Mouse (Mus musculus) forebrain, embryonic 12.5 days (tissue): ENCODE data around the gene Fryl. TPM values are rescaled to one million over a fixed set of nuclear protein-coding genes. Genes with fewer than 3 reads are reported as not detected.

ENCODE experiments used
- ATAC-seq: fragments of 200-750 bp; cut with Nextera tagmentation; 2 replicates; pipeline ENCODE4 v1.8.0; 2017; ENCODE audit warnings: moderate TSS enrichment; ENCODE audit not compliant: low FRiP score
- H3K27ac ChIP-seq: fragments of 300-500 bp; sonication (generic); 2 replicates; pipeline ENCODE4 v1.5.1; 2016; ENCODE audit warnings: mild to moderate bottlenecking
- H3K27me3 ChIP-seq: fragments of 300-500 bp; sonication (generic); 2 replicates; pipeline ENCODE4 v1.6.1; 2016; ENCODE audit warnings: mild to moderate bottlenecking
- H3K36me3 ChIP-seq: fragments of 300-500 bp; sonication (generic); replicated peaks from 2 replicates; pipeline ENCODE4 v1.6.1; 2016; ENCODE audit warnings: mild to moderate bottlenecking
- H3K4me1 ChIP-seq: fragments of 300-500 bp; sonication (generic); 2 replicates; pipeline ENCODE4 v1.6.1; 2016
- H3K4me2 ChIP-seq: fragments of 300-500 bp; sonication (generic); 2 replicates; pipeline ENCODE4 v1.6.1; 2016; ENCODE audit warnings: mild to moderate bottlenecking, moderate library complexity
- H3K4me3 ChIP-seq: fragments of 300-500 bp; sonication (generic); replicated peaks from 2 replicates; pipeline ENCODE4 v1.5.1; 2016; ENCODE audit warnings: mild to moderate bottlenecking
- H3K9ac ChIP-seq: fragments of 300-500 bp; sonication (generic); 2 replicates; pipeline ENCODE4 v1.6.1; 2016; ENCODE audit warnings: mild to moderate bottlenecking
- H3K9me3 ChIP-seq: fragments of 300-500 bp; sonication (generic); 2 replicates; pipeline ENCODE4 v1.6.1; 2016
- WGBS: fragments of 180-500 bp; shearing (Covaris S2); methylation state at CpG from one replicate; pipeline ENCODE4 v1.1.7; 2016; 5-methylcytosine and 5-hydroxymethylcytosine counted together
- polyA plus RNA-seq: library from polyadenylated mRNA; unstranded; fragments of >200 nt; fragmentation: Nextera tagmentation; extraction: Ambion mirVana; gene quantifications from 2 replicates; pipeline ENCODE4 v1.2.1, GENCODE M21; 2016

Gene Fryl
- polyA plus RNA-seq, 1 experiment from 2014 or later: 53.4 TPM

DNA sequence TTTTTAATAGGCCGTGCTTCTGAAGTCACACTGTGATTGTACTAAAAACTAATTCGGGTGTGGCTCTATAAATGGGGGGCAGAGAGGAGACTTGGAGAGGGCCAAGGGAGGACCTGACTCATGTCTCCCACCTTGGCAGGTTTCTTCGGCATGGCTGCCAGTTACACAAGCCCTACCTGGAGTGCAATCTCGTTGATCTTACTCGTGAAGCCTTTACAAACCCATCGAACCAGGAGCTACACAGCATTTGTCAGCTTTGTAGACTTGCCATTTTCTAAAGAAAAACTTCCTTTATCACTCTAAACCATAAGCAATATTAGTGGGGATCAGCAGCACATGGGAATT, 45.5 kb downstream of the Fryl start:
- ATAC-seq: no peak
- Histone ChIP-seq H3K9ac (no peak overlapping the region), H3K4me2 (no peak overlapping the region), H3K9me3 (no peaks in the 10 kb centered on the region), H3K4me3 (no peak overlapping the region), H3K27ac (no peak overlapping the region), H3K36me3 (peaks cover 10% of the 10 kb centered on the region), H3K4me1 (peaks cover 16% of the 10 kb centered on the region), H3K27me3 (no peaks in the 10 kb centered on the region)
- WGBS: 88% methylated on average over 6 of the region's 6 CpGs

DNA sequence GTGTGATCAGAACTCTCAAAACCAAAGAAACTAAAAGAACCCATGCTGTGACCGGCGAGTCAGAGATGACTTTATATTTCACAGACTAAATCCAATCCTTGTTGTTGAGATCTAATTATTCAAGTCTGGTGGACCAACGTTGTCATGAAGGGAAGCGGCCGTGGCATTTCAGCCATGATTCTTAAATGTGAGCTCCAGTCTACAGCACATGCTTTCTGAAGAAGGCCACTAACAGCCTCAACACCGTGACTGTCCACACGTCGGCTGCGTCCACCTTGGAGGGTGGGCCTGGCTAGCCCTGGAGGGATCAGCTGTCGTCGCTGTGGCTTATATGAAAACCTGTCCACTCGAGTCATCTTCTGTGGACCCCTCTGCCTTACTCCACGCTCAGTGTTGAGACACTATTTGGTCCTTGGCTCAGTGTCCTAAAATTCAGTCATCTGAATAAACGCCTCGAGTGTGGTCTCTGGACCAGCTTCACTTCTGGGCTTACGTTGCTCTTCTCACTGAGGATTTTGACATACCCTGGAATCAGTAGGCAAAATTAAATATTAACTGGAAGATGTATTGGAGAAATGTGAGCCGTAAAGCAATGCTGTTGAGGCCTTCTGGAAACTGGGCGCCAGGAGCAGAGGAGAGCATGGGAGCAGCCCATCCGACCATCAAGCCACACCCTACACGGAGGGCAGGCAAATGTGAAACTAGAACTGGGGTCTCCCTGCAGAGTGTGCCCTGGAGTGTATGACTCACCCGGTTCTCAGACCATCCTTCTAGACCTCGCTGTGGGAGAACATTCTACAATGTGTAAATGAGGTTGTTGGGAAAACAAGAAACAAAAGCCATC, 46.1 kb downstream of the Fryl start:
- Histone ChIP-seq H3K4me2 (no peak overlapping the region), H3K27ac (peak overlapping the region; percentile 48; the same call in 1 of the 2 replicates), H3K27me3 (no peaks in the 10 kb centered on the region), H3K36me3 (peaks cover 10% of the 10 kb centered on the region), H3K9me3 (no peaks in the 10 kb centered on the region), H3K4me1 (peaks cover 16% of the 10 kb centered on the region), H3K4me3 (no peak overlapping the region), H3K9ac (no peak overlapping the region)
- WGBS: 86% methylated on average over 22 of the region's 22 CpGs
- peak; percentile 15; the same call in 1 of the 2 replicates for ATAC-seq

DNA sequence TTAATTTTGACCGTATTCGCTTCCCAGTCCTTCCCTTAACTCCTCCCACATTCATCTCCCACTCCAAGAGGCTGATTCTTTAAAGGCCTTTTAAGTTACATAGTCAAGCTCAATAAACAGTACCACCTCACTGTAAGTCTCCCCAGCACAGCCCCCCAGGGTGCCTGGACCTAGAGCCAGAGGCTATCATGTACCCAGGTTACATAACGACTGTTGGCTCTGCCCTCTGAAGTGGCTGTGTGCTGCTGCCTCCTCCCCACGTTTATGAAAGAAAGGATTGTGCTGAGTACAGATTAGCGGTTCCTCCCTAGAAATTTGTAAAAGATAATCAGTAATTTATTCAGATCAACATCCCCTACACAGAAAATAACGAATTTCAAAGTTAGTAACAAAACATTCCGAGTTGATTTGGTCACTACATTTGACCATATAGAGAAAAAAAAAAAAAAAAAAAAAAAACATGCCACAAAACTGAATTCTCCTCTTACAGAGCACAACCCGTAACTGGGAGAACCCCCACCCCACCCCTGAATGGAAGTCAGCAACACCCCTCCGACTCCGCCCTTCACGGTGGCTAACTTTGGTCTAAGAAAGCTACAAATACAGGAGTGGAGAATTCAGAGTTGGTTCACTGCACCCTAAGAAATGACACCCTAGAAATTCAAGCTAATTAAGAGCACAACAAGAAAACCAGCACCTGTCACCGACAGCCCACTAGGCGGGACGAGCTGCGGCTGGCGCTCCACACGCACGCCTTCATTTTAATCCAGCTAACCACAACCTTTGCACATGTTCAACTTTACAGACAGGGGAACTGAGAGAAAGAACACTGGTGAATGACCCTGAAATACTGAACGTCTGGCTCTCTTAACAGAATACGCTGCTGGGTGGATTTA, 47.0 kb downstream of the Fryl start:
- Histone ChIP-seq H3K9me3 (no peaks in the 10 kb centered on the region), H3K36me3 (peaks cover 10% of the 10 kb centered on the region), H3K4me3 (no peak overlapping the region), H3K9ac (no peak overlapping the region), H3K4me2 (no peak overlapping the region), H3K4me1 (peaks cover 16% of the 10 kb centered on the region), H3K27me3 (no peaks in the 10 kb centered on the region), H3K27ac (peak overlapping the region; percentile 48; the same call in 1 of the 2 replicates)
- peak; percentile 59; the same call in 1 of the 2 replicates for ATAC-seq
- WGBS: 52% methylated on average over 20 of the region's 20 CpGs

DNA sequence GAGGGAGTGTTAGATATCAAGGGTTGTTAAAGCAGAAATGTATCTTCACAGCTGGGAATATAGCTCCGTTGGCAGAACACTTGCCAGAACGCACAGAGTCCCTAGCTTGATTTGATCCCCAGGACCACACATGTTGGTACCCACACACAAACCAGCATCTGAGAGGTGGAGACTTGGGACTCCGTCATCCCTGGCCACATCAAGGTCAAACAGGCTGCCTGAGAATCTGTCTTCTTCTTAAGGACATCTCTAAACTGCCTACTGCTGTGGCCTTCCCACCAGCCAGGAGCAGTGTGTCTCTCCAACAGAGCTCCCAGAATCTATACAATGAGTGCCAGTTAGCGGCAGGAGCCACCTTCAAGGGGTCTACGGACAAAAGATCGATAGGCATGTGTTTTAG, 47.8 kb downstream of the Fryl start:
- 76% methylated on average over 6 of the region's 6 CpGs for WGBS
- 0 out of 2 replicates have a peak, but pooled peaks have one; percentile 11 for ATAC-seq
- 0 out of 2 replicates have a peak overlapping the region, but pooled peaks have one; percentile 6 for H3K27ac ChIP-seq

DNA sequence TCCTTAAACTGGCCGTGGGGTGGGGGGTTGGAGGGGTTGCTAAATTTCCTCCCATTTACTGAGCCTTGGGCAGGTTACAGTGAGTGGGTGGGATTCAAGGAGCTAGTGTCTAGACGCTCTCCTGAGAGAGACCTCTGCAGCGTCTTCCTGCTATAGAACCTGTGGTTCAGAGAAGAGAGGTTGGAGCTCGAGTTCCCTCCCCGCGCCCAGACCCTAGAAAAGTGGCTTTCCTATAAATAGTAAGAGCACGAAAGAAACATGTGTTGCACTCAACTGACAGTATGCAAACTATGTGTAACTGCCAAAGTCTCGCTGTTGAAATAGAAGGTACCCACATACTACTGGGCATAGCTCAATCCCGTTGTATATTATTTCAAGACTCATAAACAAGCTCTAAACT, 49.7 kb downstream of the Fryl start:
- Histone ChIP-seq H3K9me3 (no peaks in the 10 kb centered on the region), H3K36me3 (peaks cover 14% of the 10 kb centered on the region), H3K9ac (no peak overlapping the region), H3K4me1 (peaks cover 16% of the 10 kb centered on the region), H3K4me2 (no peak overlapping the region), H3K27me3 (no peaks in the 10 kb centered on the region), H3K4me3 (no peak overlapping the region), H3K27ac (no peak overlapping the region)
- WGBS: 92% methylated on average over 9 of the region's 9 CpGs
- no peak for ATAC-seq

More for the DNA sequence above, 47.8 kb downstream of the Fryl start:
- Histone ChIP-seq H3K4me3 (no peak overlapping the region), H3K9me3 (no peaks in the 10 kb centered on the region), H3K9ac (no peak overlapping the region), H3K27me3 (no peaks in the 10 kb centered on the region), H3K36me3 (peaks cover 14% of the 10 kb centered on the region), H3K4me1 (peaks cover 16% of the 10 kb centered on the region), H3K4me2 (0 out of 2 replicates have a peak overlapping the region, but pooled peaks have one; percentile 4)

DNA sequence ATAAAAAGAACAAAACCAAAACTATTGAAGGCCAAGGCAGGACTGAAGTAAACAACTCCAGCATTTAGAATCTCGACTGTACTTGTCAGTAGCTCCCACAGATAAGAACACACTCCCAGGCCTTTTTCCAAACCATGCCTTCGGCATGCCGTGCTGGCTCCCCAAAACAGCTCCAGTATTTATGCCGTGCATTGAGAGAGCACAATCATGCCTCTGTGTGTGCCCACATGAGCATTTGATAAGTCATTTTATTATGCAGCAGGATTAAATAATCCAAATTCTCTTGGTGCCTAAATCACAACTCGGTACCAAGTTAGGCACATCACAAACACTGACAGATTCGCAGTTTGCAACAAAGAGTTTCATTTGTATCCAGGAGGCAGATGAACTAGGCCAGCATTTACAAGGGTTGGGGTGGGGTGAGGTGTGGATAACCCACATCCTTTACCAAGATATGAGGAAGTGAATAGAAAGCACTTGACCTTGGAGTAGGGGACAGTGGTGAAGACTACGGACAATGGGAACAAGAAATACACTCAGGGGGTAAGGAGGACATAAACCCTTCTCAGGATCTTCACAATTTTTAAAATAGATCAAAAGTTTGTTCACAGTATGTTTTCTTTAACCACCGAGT, 50.3 kb downstream of the Fryl start:
- H3K4me1 ChIP-seq: peaks cover 16% of the 10 kb centered on the region

DNA sequence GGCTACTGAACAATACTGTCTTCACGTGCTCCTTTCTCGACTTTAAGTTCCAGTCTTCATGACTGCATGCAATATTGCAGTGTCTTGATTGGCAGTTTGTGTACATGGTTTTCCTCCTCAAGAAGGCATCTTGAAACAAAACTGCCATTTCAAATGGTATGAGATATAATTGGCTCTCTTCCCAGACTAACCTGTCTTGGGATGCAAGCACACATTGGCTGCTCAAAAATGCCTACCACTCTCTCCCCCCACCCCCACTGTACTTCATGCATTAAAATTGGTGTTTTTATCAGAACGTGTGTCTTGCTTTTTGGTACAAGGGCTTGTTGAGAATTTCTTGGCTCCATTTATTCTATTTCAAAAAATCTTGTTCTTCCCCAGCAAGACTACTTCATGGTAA, 51.4 kb downstream of the Fryl start:
- peaks cover 14% of the 10 kb centered on the region for H3K4me1 ChIP-seq
- no peaks in the 10 kb centered on the region for H3K9me3 ChIP-seq
- peaks cover 4% of the 10 kb centered on the region; the same call in 1 of the 2 replicates for H3K36me3 ChIP-seq
- WGBS: 83% methylated on average over 3 of the region's 3 CpGs
- no peak overlapping the region for H3K4me2 ChIP-seq
- H3K27me3 ChIP-seq: no peaks in the 10 kb centered on the region
- H3K27ac ChIP-seq: no peak overlapping the region
- no peak overlapping the region for H3K9ac ChIP-seq
- no peak overlapping the region for H3K4me3 ChIP-seq
- no peak for ATAC-seq

More for the DNA sequence above, 50.3 kb downstream of the Fryl start:
- H3K27ac ChIP-seq: no peak overlapping the region
- no peaks in the 10 kb centered on the region for H3K9me3 ChIP-seq
- peaks cover 14% of the 10 kb centered on the region for H3K36me3 ChIP-seq
- no peak for ATAC-seq
- no peak overlapping the region for H3K9ac ChIP-seq
- no peak overlapping the region for H3K4me3 ChIP-seq
- no peaks in the 10 kb centered on the region for H3K27me3 ChIP-seq
- H3K4me2 ChIP-seq: no peak overlapping the region
- 92% methylated on average over 8 of the region's 8 CpGs for WGBS

DNA sequence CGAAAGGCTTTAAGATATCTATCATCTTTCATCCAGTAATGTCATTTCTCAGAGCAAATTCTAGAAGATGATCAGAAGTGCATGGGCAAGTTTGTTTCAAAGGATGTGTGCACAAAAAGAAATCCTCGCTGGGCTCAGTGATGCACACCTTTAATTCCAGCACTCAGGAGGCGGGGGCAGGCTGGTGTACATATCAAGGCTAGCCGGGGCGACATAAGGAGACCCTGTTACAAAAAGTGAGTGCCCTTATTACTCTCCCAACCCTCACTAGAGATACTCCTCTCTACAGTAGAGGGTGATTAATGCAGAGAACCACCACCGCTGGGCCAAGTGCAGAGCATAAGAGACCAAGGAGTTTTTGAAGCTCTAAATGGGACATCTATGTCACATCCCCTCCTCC, 53.9 kb downstream of the Fryl start:
- Histone ChIP-seq H3K4me3 (no peak overlapping the region), H3K4me1 (no peaks in the 10 kb centered on the region), H3K9me3 (no peaks in the 10 kb centered on the region), H3K4me2 (no peak overlapping the region), H3K27ac (no peak overlapping the region), H3K36me3 (0 out of 2 replicates have a peak, but pooled peaks cover 4% of the 10 kb centered on the region), H3K9ac (no peak overlapping the region), H3K27me3 (no peaks in the 10 kb centered on the region)
- no peak for ATAC-seq
- WGBS: 93% methylated on average over 6 of the region's 6 CpGs

DNA sequence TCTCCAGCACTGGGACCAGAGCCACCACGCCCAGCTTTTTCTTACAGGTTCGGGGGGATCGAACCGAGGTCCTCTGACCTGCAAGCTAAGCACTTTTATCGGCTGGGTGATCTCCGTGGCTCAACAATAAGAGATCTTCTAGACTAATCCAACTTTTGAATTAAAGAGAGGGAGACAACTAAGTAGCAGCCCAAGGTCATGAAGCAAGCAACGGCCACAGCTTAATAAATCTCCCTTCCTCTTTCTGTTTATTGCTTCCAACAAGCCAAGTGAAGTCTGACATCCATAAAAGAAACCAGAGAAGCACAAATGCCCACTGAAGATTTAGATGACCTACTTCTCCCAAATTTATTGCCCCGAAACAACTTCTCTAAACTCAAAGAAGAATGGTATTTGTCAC, 54.3 kb downstream of the Fryl start:
- Histone ChIP-seq H3K27ac (no peak overlapping the region), H3K4me2 (no peak overlapping the region), H3K36me3 (0 out of 2 replicates have a peak, but pooled peaks cover 4% of the 10 kb centered on the region), H3K4me3 (no peak overlapping the region), H3K9me3 (no peaks in the 10 kb centered on the region), H3K9ac (no peak overlapping the region), H3K4me1 (no peaks in the 10 kb centered on the region), H3K27me3 (no peaks in the 10 kb centered on the region)
- 91% methylated on average over 8 of the region's 8 CpGs for WGBS
- no peak for ATAC-seq

DNA sequence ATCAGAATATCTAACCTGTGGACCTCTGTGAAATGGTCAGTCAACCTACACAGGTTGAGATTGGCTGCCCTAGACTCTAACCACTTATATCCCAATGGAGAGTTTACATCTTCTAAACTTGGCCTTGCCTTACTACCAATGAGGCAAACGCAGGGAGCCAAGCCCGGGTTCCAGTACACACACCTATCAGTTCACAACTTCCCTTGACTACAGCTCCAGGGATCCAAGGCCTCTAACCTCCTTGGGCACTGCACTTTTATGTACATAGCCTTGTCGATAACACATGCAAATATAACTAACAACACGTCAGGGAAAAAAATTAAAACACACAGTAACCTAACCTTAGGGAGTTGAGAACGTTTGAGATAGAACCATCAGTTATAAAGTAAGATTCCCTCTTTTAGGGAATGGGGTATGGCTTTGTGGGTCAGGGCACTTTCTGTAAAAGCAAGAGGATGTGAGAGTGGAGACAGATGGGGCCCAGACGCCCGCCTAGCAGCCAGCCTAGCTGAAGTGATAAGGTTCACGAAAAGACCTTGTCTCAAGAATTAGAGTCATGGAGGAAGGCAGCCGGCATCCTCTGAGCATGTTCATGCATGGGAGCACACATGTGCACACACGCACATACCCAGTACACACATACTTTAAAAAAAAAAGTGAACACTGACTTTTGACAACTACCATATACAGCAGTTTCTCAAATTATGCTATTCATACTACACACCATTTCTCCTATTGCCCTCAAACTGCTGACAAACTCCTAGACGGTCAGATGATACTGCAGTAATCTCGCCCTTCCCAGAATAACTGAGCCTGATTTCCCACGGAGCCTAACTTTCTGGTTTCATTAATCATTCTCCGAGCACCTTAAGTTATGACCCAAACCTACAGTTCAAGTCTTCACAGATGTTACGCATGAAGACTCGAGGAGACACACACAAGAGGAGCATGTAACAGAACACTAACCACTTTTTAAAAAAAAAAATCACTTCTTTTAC, 55.7 kb downstream of the Fryl start:
- no peak overlapping the region for H3K27ac ChIP-seq
- no peaks in the 10 kb centered on the region for H3K27me3 ChIP-seq
- H3K4me2 ChIP-seq: no peak overlapping the region
- no peak overlapping the region for H3K4me3 ChIP-seq
- no peaks in the 10 kb centered on the region for H3K4me1 ChIP-seq
- ATAC-seq: no peak
- WGBS: 92% methylated on average over 16 of the region's 16 CpGs
- no peaks in the 10 kb centered on the region for H3K9me3 ChIP-seq
- H3K9ac ChIP-seq: no peak overlapping the region
- 0 out of 2 replicates have a peak, but pooled peaks cover 4% of the 10 kb centered on the region for H3K36me3 ChIP-seq

DNA sequence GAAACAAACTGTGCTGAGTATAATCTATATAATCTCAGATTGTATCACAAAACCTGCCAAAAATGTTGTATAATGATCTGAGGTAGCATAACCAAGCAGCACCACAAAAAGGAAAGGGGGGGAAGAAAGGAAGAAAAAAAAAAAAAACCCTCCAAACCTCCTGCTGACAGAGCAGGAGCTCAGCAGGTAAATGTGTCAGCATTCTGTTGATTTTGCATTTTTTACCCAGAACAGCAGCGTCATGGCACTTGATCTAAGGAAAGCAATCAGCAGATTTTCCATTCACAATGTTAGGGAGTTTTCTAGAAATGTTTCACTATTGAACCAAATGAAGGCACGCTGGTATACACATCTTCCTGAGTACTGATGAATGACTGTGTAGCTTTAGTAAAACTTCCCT, 56.8 kb downstream of the Fryl start:
- H3K4me1 ChIP-seq: no peaks in the 10 kb centered on the region
- no peak for ATAC-seq
- H3K4me2 ChIP-seq: no peak overlapping the region
- H3K9me3 ChIP-seq: no peaks in the 10 kb centered on the region
- no peak overlapping the region for H3K27ac ChIP-seq
- H3K27me3 ChIP-seq: no peaks in the 10 kb centered on the region
- no peak overlapping the region for H3K4me3 ChIP-seq
- H3K36me3 ChIP-seq: 0 out of 2 replicates have a peak, but pooled peaks cover 4% of the 10 kb centered on the region
- 85% methylated on average over 2 of the region's 2 CpGs for WGBS
- H3K9ac ChIP-seq: no peak overlapping the region
